Mouse (Mus musculus) embryonic facial prominence, embryonic 12.5 days (tissue): ENCODE data around the gene Fanca. TPM values are rescaled to one million over a fixed set of nuclear protein-coding genes. Genes with fewer than 3 reads are reported as not detected.
A peak's percentile ranks its signal among the peaks of the same experiment; 100 is the strongest.
"Not testable (repeated sequence)": the region's sequence is repeated elsewhere in the genome, so short reads cannot be mapped to it uniquely, and the experiment has no call there.

Experiments used
- ATAC-seq: fragments of 200-750 bp; cut with Nextera tagmentation; 2 replicates; pipeline ENCODE4 v1.8.0; 2017; ENCODE audit not compliant: insufficient number of reproducible peaks, insufficient read depth, low FRiP score, low TSS enrichment
- H3K27ac ChIP-seq: fragments of 300-500 bp; sonication (generic); 2 replicates; pipeline ENCODE4 v1.5.1; 2016; ENCODE audit warnings: mild to moderate bottlenecking
- H3K27me3 ChIP-seq: fragments of 300-500 bp; sonication (generic); 2 replicates; pipeline ENCODE4 v1.6.1; 2016; ENCODE audit warnings: mild to moderate bottlenecking, moderate library complexity
- H3K36me3 ChIP-seq: fragments of 300-500 bp; sonication (generic); 2 replicates; pipeline ENCODE4 v1.6.1; 2016; ENCODE audit warnings: mild to moderate bottlenecking
- H3K4me1 ChIP-seq: fragments of 300-500 bp; sonication (generic); 2 replicates; pipeline ENCODE4 v1.6.1; 2016
- H3K4me2 ChIP-seq: fragments of 300-500 bp; sonication (generic); replicated peaks from 2 replicates; pipeline ENCODE4 v1.6.1; 2016; ENCODE audit warnings: mild to moderate bottlenecking, moderate library complexity
- H3K4me3 ChIP-seq: fragments of 300-500 bp; sonication (generic); 2 replicates; pipeline ENCODE4 v1.5.1; 2016; ENCODE audit warnings: mild to moderate bottlenecking
- H3K9ac ChIP-seq: fragments of 300-500 bp; sonication (generic); 2 replicates; pipeline ENCODE4 v1.6.1; 2016; ENCODE audit warnings: mild to moderate bottlenecking, moderate library complexity
- H3K9me3 ChIP-seq: fragments of 300-500 bp; sonication (generic); 2 replicates; pipeline ENCODE4 v1.6.1; 2016; ENCODE audit warnings: mild to moderate bottlenecking, moderate library complexity
- WGBS: fragments of 180-500 bp; shearing (Covaris S2); methylation state at CpG from one replicate; pipeline ENCODE4 v1.1.7; 2016; 5-methylcytosine and 5-hydroxymethylcytosine counted together
- polyA plus RNA-seq: library from polyadenylated mRNA; unstranded; fragments of >200 nt; fragmentation: Nextera tagmentation; extraction: Ambion mirVana; gene quantifications from 2 replicates; pipeline ENCODE4 v1.2.1, GENCODE M21; 2016

Gene Fanca
- polyA plus RNA-seq, 1 experiment from 2014 or later, result 34.0 TPM

DNA sequence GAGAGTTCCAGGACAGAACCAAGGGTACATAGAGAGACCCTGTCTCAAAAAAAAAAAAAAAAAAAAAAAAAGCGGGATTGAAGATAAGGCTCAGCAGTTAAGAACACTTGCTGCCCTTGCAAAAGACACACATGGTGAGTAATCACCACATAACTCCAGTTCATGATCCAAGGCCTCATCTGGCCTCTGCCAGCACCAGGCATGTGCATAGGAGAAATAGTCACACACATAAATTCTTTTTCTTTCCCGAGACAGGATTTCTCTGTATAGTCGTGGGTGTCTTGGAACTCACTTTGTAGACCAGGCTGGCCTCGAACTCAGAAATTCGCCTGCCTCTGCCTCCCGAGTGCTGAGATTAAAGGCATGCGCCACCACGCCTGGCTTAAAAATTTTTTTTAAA lies 60.8 kb downstream of the Fanca start:
- H3K27me3 ChIP-seq, H3K4me3 ChIP-seq, ATAC-seq, H3K9me3 ChIP-seq, H3K27ac ChIP-seq, H3K9ac ChIP-seq, H3K4me2 ChIP-seq: not testable (repeated sequence)
- Histone ChIP-seq H3K4me1 (peaks cover 22% of the 10 kb centered on the region), H3K36me3 (peaks cover 60% of the 10 kb centered on the region)
- WGBS, result 86% methylated on average over 8 of the region's 8 CpGs

DNA sequence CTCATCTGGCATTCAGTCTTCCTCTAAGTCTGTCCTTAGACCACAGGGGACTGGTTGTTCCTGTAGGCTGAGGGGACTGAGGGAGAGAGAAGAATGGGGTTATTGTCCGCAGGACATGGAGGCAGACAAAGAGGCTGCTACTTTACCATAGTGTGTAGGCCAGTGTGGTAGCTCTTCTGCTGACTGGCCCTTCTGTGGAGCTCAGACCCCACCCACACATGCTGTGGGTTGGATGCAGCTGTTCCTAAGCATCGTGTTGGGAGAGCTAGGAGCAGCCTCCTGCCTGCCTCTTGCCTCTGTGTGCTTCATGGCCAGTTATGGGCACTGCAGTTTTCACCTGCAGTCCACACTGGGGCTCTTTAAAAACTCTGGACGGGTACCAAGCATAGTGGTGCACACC lies 61.3 kb downstream of the Fanca start:
- Histone ChIP-seq H3K4me1 (peaks cover 26% of the 10 kb centered on the region), H3K27ac (no peak overlapping the region), H3K27me3 (no peaks in the 10 kb centered on the region), H3K9me3 (no peaks in the 10 kb centered on the region), H3K9ac (no peak overlapping the region), H3K36me3 (peaks cover 59% of the 10 kb centered on the region), H3K4me3 (no peak overlapping the region), H3K4me2 (no peak overlapping the region)
- 48% methylated on average over 3 of the region's 3 CpGs for WGBS
- no peak for ATAC-seq

DNA sequence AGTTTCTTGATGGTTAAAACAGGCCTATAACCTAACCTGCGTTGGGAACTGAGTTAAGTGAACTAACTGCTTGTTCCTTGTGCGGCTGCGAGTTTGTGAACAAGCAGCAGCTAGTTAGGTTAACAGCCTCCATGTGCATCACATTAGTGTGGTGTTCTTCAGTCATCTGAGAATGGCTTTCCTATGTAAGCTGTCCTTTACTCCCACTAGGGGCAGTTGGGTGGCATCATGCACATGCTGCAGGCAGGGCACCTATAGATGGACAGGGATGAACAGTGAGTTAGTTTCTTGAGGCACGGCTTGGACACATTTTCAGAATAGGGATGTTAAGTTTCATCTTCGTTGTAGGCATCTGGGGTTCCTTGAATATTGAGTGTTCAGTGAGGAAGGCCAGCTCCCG lies 63.2 kb downstream of the Fanca start:
- WGBS, result 56% methylated on average over 6 of the region's 6 CpGs
- peak overlapping the region; percentile 97 for H3K4me2 ChIP-seq
- H3K9me3 ChIP-seq, result no peaks in the 10 kb centered on the region
- no peak for ATAC-seq
- H3K27me3 ChIP-seq, result no peaks in the 10 kb centered on the region
- H3K9ac ChIP-seq, result peak overlapping the region; percentile 90
- no peak overlapping the region for H3K27ac ChIP-seq
- peaks cover 26% of the 10 kb centered on the region for H3K4me1 ChIP-seq
- H3K4me3 ChIP-seq, result peak overlapping the region; percentile 80
- peaks cover 58% of the 10 kb centered on the region for H3K36me3 ChIP-seq

DNA sequence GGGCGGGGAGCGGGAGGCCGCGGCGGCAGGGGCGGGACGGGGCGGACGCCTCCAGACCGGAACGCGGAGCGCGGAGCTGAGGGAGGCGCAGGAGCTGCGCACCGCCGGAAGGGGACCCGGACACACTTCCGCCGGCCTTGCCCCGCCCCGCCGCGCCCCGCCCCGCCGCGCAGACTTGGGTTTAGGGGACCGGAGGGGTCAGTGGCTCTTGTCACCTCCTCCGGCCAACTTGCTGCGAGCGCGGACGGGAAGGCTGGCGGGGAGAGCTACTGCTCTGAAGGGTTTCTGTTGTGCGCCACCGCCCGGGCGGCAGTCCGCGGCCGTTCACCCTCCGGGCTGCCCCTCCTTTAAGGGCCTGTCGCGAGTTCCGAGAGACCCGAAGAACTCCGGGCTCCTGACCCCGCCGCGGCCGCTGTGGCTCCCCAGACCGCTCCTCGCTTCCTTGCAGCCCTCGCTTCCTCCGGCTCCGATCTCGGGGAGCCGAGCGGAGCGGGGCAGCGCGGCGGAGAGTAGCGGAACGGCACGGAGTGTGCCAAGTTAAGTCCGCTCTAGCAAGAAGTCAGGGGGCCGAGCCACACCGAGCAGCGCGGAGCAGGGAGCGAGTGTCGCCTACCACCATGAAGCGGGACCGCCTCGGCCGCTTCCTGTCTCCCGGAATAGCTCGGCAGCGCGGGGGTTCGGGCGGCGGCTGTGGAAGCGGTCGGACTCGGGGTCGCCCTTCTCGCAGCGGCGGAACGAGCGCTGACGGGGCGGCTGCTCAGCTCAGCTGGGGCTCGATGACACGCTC lies 64.1 kb downstream of the Fanca start, which contains the start of the genes Zfp276 and Vps9d1:
Gene Zfp276 (plus strand): TSS at position 97 of the 787 bp plus-strand sequence.
Gene Vps9d1 (minus strand): TSS at position 250 of the 787 bp plus-strand sequence.
- no peaks in the 10 kb centered on the region for H3K27me3 ChIP-seq
- WGBS, result under 1% methylated on average over 98 of the region's 99 CpGs
- peak within 1 kb of the TSS; percentile 97 for H3K4me2 ChIP-seq
- H3K27ac ChIP-seq, result peak within 1 kb of the TSS; percentile 80
- peak within 1 kb of the TSS; percentile 90 for H3K9ac ChIP-seq
- peak; percentile 91 for ATAC-seq
- peak within 1 kb of the TSS; percentile 80 for H3K4me3 ChIP-seq
- H3K36me3 ChIP-seq, result peaks cover 59% of the 10 kb centered on the region
- no peaks in the 10 kb centered on the region for H3K9me3 ChIP-seq
- H3K4me1 ChIP-seq, result peaks cover 26% of the 10 kb centered on the region

DNA sequence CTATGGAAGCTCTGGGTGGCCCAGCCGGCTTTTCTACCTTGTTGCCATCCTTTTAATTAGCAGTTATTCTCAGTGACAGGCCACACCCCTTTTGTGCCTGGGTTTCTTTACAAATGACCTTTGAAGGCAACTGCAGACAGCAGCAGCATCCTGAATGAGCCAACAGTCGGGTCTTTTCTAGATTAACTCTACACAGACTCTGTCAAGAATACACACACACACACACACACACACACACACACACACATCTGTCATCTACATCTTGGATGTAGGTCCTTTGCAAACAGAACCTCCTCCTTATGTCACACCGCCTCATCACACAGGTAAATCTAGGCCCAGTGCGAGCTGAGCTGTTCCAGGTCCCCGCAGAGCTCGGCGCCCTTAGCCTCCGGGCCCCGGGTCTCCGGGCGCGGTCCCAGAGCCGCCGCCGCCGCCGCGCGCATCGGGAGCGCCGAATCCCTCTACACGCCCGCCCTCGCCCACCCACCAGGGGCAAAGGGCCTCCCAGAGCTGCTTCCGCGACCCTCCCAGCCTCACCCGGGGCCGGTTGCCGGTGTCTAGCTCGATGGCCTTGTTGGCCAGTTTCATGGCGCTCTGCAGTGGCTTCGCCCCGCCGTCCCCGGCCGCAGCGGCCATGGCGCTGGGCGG lies 64.8 kb downstream of the Fanca start:
- H3K9me3 ChIP-seq, result no peaks in the 10 kb centered on the region
- no peaks in the 10 kb centered on the region for H3K27me3 ChIP-seq
- no peak; the same call in 1 of the 2 replicates for ATAC-seq
- under 1% methylated on average over 39 of the region's 40 CpGs for WGBS
- peak overlapping the region; percentile 97 for H3K4me2 ChIP-seq
- H3K9ac ChIP-seq, result peak overlapping the region; percentile 90
- peak overlapping the region; percentile 80 for H3K4me3 ChIP-seq
- peak overlapping the region; percentile 80 for H3K27ac ChIP-seq
- peaks cover 26% of the 10 kb centered on the region for H3K4me1 ChIP-seq
- peaks cover 59% of the 10 kb centered on the region for H3K36me3 ChIP-seq

DNA sequence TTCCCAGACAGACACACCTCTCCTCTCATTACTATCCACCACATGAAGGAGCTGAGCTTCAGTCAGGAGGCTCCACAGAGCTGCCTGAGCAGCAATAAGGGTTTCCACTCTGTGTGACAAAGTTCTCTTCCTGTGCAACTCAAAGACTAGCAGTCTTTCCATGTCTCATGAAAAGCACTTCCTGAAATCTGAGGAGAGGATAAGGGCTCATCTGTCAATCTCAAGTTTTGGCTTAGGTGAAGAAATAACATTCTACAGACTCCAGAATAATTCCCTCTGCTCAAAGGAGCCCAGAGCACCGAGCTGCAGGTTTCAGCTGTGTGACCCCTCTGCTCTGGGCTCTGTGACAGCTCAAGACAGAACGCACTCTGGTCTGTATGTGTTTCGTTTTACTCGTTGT lies 65.5 kb downstream of the Fanca start:
- ATAC-seq, result no peak
- Histone ChIP-seq H3K9me3 (no peaks in the 10 kb centered on the region), H3K36me3 (peaks cover 58% of the 10 kb centered on the region), H3K4me1 (peaks cover 26% of the 10 kb centered on the region), H3K4me3 (peak overlapping the region; percentile 80), H3K4me2 (peak overlapping the region; percentile 97), H3K27me3 (no peaks in the 10 kb centered on the region), H3K27ac (no peak overlapping the region), H3K9ac (peak overlapping the region; percentile 90)
- 43% methylated on average over 4 of the region's 4 CpGs for WGBS

DNA sequence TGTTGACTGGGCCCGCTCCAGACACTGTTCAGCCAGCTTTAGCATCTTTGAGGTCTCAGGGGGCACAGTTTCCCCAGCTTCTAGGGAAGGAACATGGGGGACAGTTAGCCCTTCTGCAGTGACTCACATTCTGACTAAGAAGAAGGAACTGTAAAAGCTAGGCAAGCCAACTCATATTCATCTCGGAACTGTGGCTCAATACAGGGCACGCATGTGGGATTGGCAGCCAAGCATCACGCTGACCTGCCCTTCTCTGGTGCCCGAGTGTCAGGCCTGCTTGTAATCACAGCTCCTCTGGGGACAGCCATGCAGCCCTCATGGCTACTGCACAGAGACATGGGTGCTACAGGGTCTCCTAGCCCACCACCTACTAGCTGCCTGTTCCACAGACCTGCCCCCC lies 67.4 kb downstream of the Fanca start:
- WGBS, result 95% methylated on average over 5 of the region's 5 CpGs
- Histone ChIP-seq H3K27ac (no peak overlapping the region), H3K4me2 (no peak overlapping the region), H3K9ac (no peak overlapping the region), H3K27me3 (no peaks in the 10 kb centered on the region), H3K9me3 (no peaks in the 10 kb centered on the region), H3K4me3 (no peak overlapping the region), H3K4me1 (peaks cover 25% of the 10 kb centered on the region), H3K36me3 (peaks cover 58% of the 10 kb centered on the region)
- no peak for ATAC-seq

DNA sequence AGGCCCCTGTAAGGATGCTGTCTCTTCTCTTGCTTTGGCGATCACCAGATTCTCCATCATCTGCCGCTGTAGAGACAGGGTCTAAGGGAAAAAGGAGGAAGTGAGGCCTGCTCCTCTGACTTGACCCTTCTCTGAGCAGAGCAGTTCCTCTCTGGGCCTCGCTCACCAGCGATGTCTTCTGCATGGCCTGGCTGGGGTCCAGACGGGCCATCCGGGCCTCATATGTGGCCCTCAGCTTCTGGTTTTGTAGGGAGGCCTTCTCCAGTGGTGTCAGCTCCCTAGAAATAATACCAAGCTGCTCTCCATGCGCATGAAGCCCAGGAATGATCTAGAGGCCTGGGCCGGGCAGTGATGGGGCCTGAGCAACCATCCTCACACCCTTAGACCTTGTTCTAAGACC lies 69.8 kb downstream of the Fanca start:
- H3K4me3 ChIP-seq, result no peak overlapping the region
- H3K27me3 ChIP-seq, result no peaks in the 10 kb centered on the region
- no peak overlapping the region for H3K4me2 ChIP-seq
- H3K9me3 ChIP-seq, result no peaks in the 10 kb centered on the region
- peaks cover 13% of the 10 kb centered on the region for H3K4me1 ChIP-seq
- ATAC-seq, result no peak
- 95% methylated on average over 8 of the region's 8 CpGs for WGBS
- H3K36me3 ChIP-seq, result peaks cover 76% of the 10 kb centered on the region
- H3K9ac ChIP-seq, result no peak overlapping the region
- H3K27ac ChIP-seq, result no peak overlapping the region

DNA sequence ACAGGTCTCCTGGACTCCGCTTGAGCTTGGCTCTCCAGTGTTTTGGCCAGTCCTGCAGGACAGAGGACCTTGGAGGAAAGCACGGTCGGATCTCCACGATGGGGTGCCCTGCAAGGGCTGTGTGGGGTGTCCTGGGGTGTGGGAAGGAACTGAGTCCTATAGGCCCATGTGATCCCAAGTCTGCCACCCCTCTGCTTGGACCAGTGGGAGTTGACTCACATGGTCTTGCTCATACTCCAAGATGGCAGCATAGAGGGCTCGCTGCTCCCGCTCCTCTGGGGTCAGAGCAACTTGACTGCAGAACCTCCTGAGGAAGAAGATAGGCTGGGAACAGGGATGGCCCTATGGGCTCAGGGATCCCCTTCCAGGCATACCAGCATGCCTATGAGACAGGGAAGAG lies 70.6 kb downstream of the Fanca start:
- no peak overlapping the region for H3K4me2 ChIP-seq
- H3K9me3 ChIP-seq, result no peaks in the 10 kb centered on the region
- H3K4me1 ChIP-seq, result peaks cover 6% of the 10 kb centered on the region
- H3K9ac ChIP-seq, result no peak overlapping the region
- no peak overlapping the region for H3K27ac ChIP-seq
- 94% methylated on average over 6 of the region's 6 CpGs for WGBS
- H3K36me3 ChIP-seq, result peaks cover 83% of the 10 kb centered on the region
- no peak for ATAC-seq
- H3K4me3 ChIP-seq, result no peak overlapping the region
- no peaks in the 10 kb centered on the region for H3K27me3 ChIP-seq

DNA sequence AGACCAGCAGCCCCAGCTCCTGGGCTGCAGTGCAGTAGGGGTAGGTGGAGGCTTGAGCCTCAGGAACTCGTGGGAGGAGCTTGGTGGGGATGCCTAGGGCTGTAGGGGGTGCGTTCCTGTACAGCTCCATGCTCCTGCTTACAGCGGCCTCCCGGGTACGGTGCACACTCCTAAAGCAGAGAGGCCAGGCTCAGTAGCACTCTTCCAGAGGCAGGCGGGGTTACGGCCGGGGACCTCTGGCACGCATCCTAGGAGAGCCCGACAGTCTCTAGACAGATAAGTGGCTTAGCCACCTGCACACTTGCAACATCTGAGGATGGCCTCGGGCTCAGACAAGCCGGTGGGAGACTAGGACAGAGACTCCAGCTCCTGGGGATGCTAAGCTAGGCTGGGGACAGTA lies 72.8 kb downstream of the Fanca start:
- ATAC-seq, result no peak
- no peak overlapping the region for H3K4me3 ChIP-seq
- H3K4me2 ChIP-seq, result no peak overlapping the region
- H3K27ac ChIP-seq, result no peak overlapping the region
- 93% methylated on average over 12 of the region's 12 CpGs for WGBS
- H3K9me3 ChIP-seq, result no peaks in the 10 kb centered on the region
- H3K9ac ChIP-seq, result no peak overlapping the region
- no peaks in the 10 kb centered on the region for H3K4me1 ChIP-seq
- H3K27me3 ChIP-seq, result no peaks in the 10 kb centered on the region
- H3K36me3 ChIP-seq, result peaks cover 86% of the 10 kb centered on the region

DNA sequence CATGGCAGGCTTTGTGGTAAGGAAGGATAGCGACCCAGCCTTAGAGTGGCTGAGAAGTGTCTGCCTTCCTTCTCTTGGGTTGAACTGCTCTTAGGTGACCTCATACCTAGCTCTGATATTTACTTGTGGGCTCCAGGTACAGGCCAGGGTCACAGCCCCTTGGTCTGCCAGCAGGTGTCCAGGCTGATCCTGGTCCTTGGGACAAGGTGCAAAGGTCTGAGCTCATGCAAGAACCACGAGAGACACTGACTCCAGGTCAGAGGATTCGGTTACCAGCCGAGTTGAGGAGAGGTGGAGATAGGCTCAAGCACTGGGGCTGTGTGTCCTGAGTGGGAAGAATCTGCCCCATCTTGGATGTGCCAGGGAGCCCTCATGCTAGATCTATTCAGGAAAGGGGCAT lies 74.0 kb downstream of the Fanca start:
- 86% methylated on average over 4 of the region's 4 CpGs for WGBS
- H3K9me3 ChIP-seq, result no peaks in the 10 kb centered on the region

DNA sequence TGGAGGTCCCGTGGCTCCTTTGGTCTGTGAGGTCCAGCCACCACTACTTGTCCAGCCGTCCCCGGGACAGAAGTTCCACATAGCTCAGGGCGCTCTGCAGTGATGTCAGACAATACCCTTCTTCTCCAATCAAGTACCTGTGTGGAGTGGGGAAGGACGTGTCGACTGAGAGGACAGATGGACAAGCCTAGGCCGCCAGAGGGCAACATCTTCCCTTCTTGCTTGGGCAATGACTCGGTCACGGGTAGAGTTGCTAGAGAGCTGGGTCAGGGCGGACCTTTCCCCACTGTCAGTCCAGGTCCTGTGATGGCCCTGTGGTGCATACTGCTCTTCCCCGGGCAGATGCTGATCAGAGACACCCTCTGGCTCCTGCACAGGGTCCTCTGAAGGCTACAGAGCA lies 75.3 kb downstream of the Fanca start:
- Histone ChIP-seq H3K4me2 (no peak overlapping the region), H3K9ac (no peak overlapping the region), H3K9me3 (no peaks in the 10 kb centered on the region), H3K27me3 (no peaks in the 10 kb centered on the region), H3K4me3 (no peak overlapping the region), H3K4me1 (no peaks in the 10 kb centered on the region), H3K36me3 (peaks cover 62% of the 10 kb centered on the region), H3K27ac (no peak overlapping the region)
- 65% methylated on average over 11 of the region's 11 CpGs for WGBS
- ATAC-seq, result 0 out of 2 replicates have a peak, but pooled peaks have one; percentile 37

More for the DNA sequence above, 74.0 kb downstream of the Fanca start:
- Histone ChIP-seq H3K4me1 (no peaks in the 10 kb centered on the region), H3K27ac (no peak overlapping the region), H3K4me3 (no peak overlapping the region), H3K27me3 (no peaks in the 10 kb centered on the region), H3K36me3 (peaks cover 74% of the 10 kb centered on the region), H3K4me2 (no peak overlapping the region), H3K9ac (no peak overlapping the region)
- no peak for ATAC-seq
